Mouse (Mus musculus) left cerebral cortex, postnatal 36 days (tissue): ENCODE results near the gene Eml4. TPM values are rescaled to one million over a fixed set of nuclear protein-coding genes. Genes with fewer than 3 reads are reported as not detected.

Experiments used
- DNase-seq, 2 experiments: peaks; one replicate each; pipeline ENCODE4 v3.0.0; 2021 to 2022; ENCODE audit warnings: low spot score in 2 of 2, mixed read lengths in 1 of 2
- intact Hi-C: fragments of 180-260 bp; cut with DNase I; formaldehyde crosslinking; loops from one replicate; pipeline ENCODE4 v1.15.1; 2025
- total RNA-seq, 2 experiments: library from RNA; stranded (reverse); gene quantifications; 2 replicates each; pipeline ENCODE4 v1.2.3; 2021

Gene Eml4
- total RNA-seq, 2 experiments from 2014 or later = 20.2 to 23.1 TPM

- intact Hi-C loops = no loop called here
- DNase-seq = no peak
These were observed 11.2 kb upstream of the Eml4 start for GRCm38 (mm10) chr17:83339368-83340085.

DNA sequence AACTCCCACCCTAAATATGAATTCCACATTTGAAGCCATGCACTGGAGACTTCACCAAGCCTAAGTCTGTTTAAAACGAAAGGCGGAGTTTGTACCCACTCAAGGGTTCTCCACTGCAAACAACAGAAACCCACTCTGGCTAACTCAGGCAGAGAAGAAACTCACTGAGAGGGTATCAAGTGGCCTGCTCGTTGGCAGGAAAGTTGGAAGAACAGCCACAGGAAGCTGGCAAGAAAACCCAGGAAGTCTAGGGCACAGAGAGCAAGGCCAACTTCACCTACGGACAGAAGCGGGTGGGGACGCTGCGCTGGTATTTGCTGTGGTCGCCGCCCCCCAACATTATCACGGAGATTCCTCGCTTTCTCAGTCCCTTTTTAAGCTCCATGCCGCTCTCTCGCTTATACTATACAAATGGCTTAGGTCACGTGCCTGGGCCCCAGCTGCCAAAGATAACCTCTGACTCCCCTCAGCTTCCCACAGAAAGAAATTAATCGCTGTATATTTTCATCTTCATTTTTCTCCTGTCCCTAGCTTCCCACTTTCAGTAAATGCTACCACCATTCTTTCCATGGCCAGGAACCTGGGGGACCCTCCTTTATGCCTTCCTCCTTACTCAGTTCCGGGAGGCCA, 9.7 kb upstream of the Eml4 start:
- intact Hi-C loops = no loop called here
- DNase-seq = no peak

- no peak for DNase-seq
- intact Hi-C loops = no loop called here
These were observed 6.5 kb upstream of the Eml4 start for GRCm38 (mm10) chr17:83344226-83344625.

DNA sequence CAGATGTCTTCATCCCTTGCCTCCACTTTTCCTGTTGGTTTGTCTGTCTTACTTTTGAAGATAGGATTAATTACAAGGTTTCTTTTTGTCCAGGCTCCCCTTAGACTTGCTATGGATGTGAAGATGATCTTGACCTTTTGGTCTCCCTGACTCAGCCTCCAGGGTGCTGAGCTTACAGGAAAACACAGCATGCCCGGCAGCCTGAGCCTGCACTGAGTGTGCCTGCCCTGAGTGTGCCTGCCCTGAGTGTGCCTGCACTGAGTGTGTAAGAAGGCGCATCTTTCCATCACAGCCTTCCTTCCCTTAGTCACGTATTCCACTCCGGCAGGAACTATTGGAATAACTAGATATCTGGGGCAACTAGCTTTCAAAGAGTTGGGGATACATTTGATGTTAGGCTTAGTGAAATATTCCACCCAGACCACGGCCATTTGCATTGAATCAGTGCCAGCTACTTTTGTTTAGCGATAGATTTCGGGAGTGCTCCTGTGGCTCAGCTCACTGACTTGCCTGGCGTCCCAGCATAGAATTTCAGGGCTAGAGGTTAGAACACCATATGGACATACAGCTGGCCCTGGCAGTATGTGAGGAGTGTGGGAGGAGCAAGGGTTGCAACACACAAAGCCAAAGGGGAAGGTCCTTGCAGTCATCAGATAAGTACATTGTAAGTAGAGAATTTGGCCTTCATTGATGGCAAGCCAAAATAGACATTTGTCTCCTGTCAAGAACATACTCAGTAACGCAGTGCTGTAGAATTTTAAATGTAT, 2.5 kb upstream of the Eml4 start:
- DNase-seq = no peak
- intact Hi-C loops = no loop called here

- intact Hi-C loops = loop anchor here (2.0 to 10.0 kb wide), 2 partner anchors 74 to 164 kb away; partner anchors contain the start of gene Cox7a2l
- DNase-seq = peak; percentile 8 to 27
These were observed 394 bp downstream of the Eml4 start for GRCm38 (mm10) chr17:83351119-83351531.

DNA sequence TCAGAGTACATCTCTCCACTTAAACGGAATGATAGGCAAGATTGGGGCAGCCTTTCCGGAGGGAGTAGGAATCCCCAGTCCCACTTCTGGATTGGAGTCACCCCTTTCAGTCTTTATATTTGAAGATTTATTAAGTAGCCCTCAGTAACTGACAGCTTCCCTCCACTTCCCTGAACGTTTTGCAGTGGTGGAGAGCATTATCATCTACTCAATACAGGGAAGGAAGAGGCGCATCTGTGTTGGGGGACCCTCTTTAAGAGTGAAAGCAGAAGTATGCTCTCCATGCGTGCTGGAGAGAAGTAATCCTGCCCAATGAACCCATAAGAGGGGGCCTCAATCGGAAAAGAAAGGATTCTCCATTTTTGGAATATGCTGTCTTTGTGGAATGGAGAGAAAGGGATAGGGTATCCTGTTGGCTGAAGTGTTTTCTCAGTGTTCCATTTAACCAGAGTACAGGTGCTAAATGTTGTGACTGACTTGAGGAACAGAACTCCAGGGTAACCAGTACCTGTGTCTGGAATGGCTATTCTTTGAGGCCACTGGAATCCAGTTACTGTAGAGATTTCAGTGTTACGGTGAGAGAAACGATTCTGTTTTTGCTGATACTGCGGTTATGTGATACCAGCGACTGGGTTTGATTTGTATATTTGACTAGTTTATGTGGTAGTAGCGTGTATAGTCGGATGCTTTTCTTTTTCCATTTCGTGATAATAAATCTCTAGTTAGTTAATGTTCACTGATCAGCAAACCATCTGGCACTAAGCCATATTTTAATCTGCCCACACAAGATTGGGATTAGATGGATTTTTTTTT, 1.1 kb downstream of the Eml4 start:
- intact Hi-C loops = loop anchor here (2.0 to 10.0 kb wide), 2 partner anchors 75 to 163 kb away; partner anchors contain the start of gene Cox7a2l
- peak in 1 of 2 experiments; percentile 10 for DNase-seq

DNA sequence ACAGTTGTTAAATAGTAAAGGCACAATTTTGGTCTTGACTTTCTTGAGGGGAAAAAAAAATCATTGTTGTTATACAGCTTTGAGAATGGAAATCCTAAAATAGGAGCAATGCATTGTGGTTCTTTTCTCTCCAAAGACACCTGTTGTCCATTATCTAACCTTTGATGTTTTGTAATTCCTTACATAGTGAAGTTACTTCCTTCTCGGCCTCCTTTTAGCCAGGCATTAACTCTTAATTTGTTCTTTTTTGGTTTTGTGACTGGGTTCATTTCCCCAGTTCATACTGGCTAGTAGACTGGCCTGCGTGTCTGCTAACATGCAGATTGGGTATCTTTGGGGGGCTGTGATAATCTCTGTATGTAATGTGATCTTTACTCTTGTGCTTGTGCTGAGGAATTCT, 1.7 kb downstream of the Eml4 start:
- intact Hi-C loops = loop anchor here (10.0 kb wide), 1 partner anchor 162 kb away; the partner anchor contains the start of gene Cox7a2l
- DNase-seq = no peak

GRCm38 (mm10) chr17:83353011-83353410, 2.3 kb downstream of the Eml4 start:
- intact Hi-C loops = loop anchor here (10.0 kb wide), 1 partner anchor 162 kb away; the partner anchor contains the start of gene Cox7a2l
- DNase-seq = no peak

DNA sequence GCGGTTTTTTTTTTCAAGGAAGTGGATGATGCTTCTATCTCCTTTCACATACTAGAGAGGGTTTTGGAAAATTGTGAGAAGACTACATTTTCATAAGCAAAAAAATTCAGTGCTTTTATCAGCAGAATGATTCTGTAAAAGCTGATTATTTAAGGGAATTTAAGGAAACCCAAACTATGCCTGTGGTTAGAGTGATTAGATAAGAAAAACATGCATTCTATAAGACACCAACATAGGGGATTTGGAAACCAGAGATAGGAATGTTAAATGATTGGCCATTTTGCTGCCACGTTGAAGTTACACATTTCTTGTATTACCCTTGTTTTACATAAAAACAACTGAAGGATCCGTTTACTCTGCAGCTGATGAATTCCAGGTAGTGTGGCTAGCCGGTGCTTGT, 2.7 kb downstream of the Eml4 start:
- DNase-seq = no peak
- intact Hi-C loops = loop anchor here (10.0 kb wide), 1 partner anchor 161 kb away; the partner anchor contains the start of gene Cox7a2l

GRCm38 (mm10) chr17:83355481-83355880, 4.8 kb downstream of the Eml4 start:
- DNase-seq = no peak
- intact Hi-C loops = loop anchor here (10.0 kb wide), 1 partner anchor 159 kb away; the partner anchor contains the start of gene Cox7a2l

DNA sequence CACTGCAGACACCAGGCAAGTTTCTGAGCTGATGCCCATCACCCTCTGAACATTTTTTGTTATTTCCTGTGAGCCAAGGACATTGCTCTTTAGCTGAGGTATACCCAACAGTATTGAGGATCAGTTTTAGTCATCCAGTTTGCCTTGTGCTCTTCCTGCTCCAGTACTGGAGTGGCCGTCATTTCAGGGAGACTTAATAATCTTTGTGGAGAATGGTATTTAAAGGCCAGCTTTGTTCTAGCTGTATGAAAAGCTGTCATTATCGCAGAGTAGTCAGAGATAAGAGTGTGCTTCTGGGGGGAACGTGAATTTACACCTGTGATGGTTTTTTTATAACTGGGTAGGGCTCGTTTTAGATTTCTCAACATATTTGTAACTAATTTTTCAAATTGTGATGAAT, 9.2 kb downstream of the Eml4 start:
- intact Hi-C loops = loop anchor here (10.0 kb wide), 1 partner anchor 155 kb away; the partner anchor contains the start of gene Cox7a2l
- DNase-seq = no peak

GRCm38 (mm10) chr17:83360796-83361566, 10.2 kb downstream of the Eml4 start:
- DNase-seq = no peak
- intact Hi-C loops = no loop called here

DNA sequence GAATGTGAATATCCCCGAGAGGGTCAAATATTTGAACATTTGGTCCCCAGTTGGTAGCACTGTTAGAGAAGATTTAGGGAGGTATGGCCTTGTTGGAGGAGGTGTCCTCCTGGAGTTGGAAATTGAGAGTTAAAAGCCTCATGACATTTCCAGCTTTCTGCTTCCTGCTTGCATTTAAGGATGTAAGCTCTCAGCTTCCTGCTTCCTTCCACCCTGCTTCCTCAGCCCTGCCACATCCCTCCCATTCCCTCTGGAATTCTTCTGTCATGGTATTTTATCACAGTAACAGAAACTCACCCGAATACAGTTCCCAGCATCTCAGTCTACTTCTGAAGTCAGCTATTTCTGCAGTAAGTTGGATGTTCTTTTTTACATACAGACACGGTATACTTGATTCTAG, 12.3 kb downstream of the Eml4 start:
- intact Hi-C loops = no loop called here
- no peak for DNase-seq

- intact Hi-C loops = no loop called here
- DNase-seq = no peak
These were observed 13.6 kb downstream of the Eml4 start for GRCm38 (mm10) chr17:83364296-83364695.

DNA sequence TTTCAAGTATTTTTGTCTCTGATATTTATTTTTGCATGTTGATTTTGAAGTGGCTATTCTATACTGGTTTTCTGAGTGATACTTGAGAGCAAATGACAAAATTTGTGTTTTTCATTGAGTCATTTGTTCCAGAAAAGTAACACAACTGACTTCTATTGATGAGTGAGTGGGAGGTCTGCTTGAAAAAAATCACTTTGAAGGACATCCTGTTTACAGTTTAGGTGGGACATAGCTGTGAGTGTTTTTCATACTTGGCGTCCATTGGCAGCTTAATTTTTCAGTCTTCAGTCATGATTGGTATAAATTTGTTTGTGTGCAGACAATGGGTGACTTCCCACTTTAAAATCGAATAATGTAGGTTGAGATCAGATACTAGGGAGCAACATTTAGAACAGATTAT, 14.4 kb downstream of the Eml4 start:
- intact Hi-C loops = no loop called here

DNA sequence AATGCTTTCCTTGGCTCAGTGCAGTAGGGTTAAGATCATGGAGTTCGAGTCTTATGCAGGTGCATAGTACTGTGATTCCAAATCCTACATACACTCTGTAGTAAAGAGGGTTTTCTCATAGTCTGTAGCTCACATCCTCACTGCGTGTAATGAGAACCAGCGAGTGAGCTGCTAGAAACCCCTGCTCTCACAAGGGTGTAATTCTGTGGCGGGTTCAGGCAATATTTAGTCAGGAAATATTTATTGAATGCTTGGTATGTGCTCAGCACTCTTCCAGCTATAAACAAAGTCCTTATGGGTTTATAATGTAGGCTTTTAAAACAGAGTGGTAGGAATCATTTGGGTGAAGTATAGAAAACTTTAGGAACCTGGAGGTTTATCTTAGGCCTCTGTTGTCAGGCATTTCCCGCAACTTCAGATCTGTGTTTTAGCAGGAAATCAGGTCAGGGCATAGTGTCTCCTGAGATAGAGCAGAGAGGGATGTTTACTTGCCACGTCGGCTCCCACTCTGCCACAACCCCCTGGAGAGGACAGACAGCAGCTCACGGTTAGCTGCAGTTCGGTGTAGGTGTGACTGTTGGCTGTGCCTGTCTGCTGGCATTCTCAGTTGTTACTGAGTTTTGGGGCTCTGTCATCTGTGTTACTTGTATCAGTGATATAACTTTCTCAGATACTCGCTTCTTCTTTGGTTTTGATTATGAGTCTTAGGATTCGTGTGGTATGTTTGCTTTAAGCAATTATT, 15.1 kb downstream of the Eml4 start:
- no peak for DNase-seq
- intact Hi-C loops = no loop called here

More for the DNA sequence above, 14.4 kb downstream of the Eml4 start:
- DNase-seq = no peak

DNA sequence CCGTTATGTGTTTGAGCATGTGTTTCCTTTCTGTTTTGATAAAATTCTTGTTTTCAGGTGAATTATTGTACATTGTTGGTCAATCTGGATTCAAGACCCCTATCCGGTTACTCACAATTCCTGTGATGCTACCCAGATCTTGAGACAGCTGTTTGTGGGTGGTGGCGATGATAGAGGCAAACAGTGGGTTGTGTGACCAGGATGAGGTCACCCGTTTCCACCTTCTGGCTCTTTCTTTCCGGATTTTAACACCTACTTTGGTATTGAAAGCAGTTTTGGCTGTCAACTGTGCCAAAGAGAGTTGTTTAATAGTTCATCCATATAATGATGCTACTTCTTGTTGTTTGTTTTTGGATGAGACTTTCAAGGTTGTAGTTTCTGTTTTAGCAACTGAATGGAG, 16.7 kb downstream of the Eml4 start:
- intact Hi-C loops = no loop called here
- no peak for DNase-seq

DNA sequence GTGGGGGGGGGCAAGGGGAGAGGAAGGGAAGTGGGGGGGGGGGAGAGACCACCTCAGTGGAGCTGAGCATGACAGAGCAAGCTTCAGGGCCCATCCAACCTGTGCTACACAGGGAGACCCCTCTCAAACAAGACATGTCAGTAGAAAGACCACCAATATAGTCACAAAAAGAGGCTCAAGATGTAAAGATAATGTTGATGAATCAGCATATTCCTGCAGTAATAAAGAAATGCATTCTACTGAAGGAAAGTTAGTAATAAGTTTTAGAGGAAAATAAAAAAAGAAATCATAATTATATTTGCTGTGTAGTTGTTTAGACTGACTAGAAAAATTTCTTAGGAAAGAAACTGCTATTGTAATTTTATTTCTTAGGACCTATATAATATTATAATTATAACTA, 23.4 kb downstream of the Eml4 start:
- intact Hi-C loops = no loop called here
- no peak for DNase-seq
